Mouse (Mus musculus): Measurements from ENCODE around the gene Tarsl2. TPM values are rescaled to one million over a fixed set of nuclear protein-coding genes. Genes with fewer than 3 reads are reported as not detected.
A peak's percentile ranks its signal among the peaks of the same experiment; 100 is the strongest.

The Tarsl2 gene
- total and polyA plus RNA-seq, 3 experiments, result 8.0 to 24.4 (median 17.2) TPM

GRCm38 (mm10) chr7:65735261-65735660, 90.6 kb downstream of the Tarsl2 start:
- DNase-seq, result peak; percentile 30

GRCm38 (mm10) chr7:65737286-65738040, 92.8 kb downstream of the Tarsl2 start:
- peak; percentile 89 for DNase-seq

Other genes with a start within 250 kb of the Tarsl2 start
- gene Tjp1, start 117.1 kb upstream of the Tarsl2 start, total RNA-seq (2021), result 100 to 1,000 TPM in 1 of 2 experiments, 10 to 100 TPM in 1; 61.1 to 101 TPM
- 10.5 and 11.2 TPM in 2 replicates for gene Tjp1, start 117.1 kb upstream of the Tarsl2 start, polyA plus RNA-seq (2012; rRNA removed)
- gene Tm2d3, start 46.3 kb downstream of the Tarsl2 start, total RNA-seq (2021), result 10 to 100 TPM; 69.7 to 71.2 TPM
- 99.5 and 109 TPM in 2 replicates for gene Tm2d3, start 46.3 kb downstream of the Tarsl2 start, polyA plus RNA-seq (2012; rRNA removed)
- gene Pcsk6, start 216.8 kb downstream of the Tarsl2 start, total RNA-seq (2021), result 10 to 100 TPM; 23.0 to 34.8 TPM
- gene Pcsk6, start 216.8 kb downstream of the Tarsl2 start, polyA plus RNA-seq (2012; rRNA removed), result 7.0 and 9.8 TPM in 2 replicates